Mouse (Mus musculus) regulatory T cell (primary cell): ENCODE measurements around the gene Kcnh6.
"Not testable (repeated sequence)": the region's sequence is repeated elsewhere in the genome, so short reads cannot be mapped to it uniquely, and the experiment has no call there.

Experiments used
- in situ Hi-C: fragments of 300-600 bp; cut with MboI, MseI; formaldehyde crosslinking; loops from one replicate; pipeline ENCODE4 v1.15.1; 2025; ENCODE audit warnings: high pct_unique_total_duplicates

Gene Kcnh6

GRCm38 (mm10) chr11:106061311-106061710 is 53.4 kb downstream of the Kcnh6 start:
- in situ Hi-C loops, result no loop called here

GRCm38 (mm10) chr11:106063756-106064155 is 55.8 kb downstream of the Kcnh6 start:
- in situ Hi-C loops, result no loop called here

GRCm38 (mm10) chr11:106065073-106065922 is 57.4 kb downstream of the Kcnh6 start:
- in situ Hi-C loops, result no loop called here

GRCm38 (mm10) chr11:106065923-106066571 is 58.1 kb downstream of the Kcnh6 start, which contains the start of gene Taco1:
Gene Taco1, plus strand, starts transcription at chr11:106066061.
- in situ Hi-C loops, result no loop called here

GRCm38 (mm10) chr11:106066616-106067015 is 58.7 kb downstream of the Kcnh6 start:
- in situ Hi-C loops, result not testable (repeated sequence)

- in situ Hi-C loops, result loop anchor here (5.0 kb wide), 1 partner anchor 36 kb away; the partner anchor contains the start of gene Dcaf7
These were observed 65.8 kb downstream of the Kcnh6 start for GRCm38 (mm10) chr11:106073774-106074173.

- in situ Hi-C loops, result no loop called here
These were observed 68.4 kb downstream of the Kcnh6 start for GRCm38 (mm10) chr11:106076321-106076720.
